Mouse (Mus musculus) neutrophil, adult 83 days (primary cell): Measurements from ENCODE around the gene Map2k1. TPM values are rescaled to one million over a fixed set of nuclear protein-coding genes. Genes with fewer than 3 reads are reported as not detected.

Experiments used
- total RNA-seq, 2 experiments: library from RNA; stranded (reverse); gene quantifications; one replicate each; pipeline ENCODE4 v1.2.4; 2023

The Map2k1 gene
- 10 to 100 TPM; 81.2 to 87.0 TPM for total RNA-seq

GRCm38 (mm10) chr9:64253021-64253904 is at the start of gene Map2k1:
Gene Map2k1, minus strand, starts transcription at chr9:64253631.

DNA sequence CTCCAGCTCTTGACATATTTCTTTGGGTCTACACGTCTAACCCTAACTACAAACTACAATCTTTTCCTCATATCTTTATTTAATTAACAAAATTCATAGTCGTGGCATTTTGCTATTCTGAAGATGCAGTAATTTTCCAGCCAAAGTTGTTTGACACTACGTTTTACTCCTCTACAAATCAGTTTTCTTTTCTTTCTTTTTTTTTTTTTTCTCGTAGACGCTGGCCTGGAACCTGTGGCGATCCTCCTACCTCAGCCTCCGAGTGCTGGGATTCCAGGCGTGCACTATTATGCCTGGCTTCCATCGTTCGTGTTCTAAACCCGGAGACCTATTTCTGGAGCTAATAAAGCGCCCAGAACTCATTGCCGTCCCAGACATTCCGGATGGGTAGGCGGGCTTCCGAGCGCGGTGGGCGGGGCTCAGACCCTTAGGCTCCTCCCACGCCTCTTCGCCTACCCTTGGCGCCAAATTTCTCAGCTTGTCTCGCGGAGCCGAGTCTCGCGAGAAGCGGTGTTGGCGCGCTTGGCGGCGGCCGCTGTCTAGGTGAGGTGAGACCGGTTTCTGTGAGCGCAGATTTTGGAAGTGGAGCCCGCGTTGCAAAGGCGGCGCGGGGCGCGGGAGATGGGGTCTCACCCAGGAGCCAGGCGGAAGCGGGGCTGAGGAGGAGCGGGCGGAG is 27.8 kb upstream of the Map2k1 start, which contains the start of gene Tipin:
Tipin (plus strand) TSS at position 477 of the 676 bp plus-strand sequence.

GRCm38 (mm10) chr9:64234768-64235435 is 18.5 kb downstream of the Map2k1 start, which contains the start of gene Uchl4:
Gene Uchl4, plus strand, starts transcription at chr9:64235201.

DNA sequence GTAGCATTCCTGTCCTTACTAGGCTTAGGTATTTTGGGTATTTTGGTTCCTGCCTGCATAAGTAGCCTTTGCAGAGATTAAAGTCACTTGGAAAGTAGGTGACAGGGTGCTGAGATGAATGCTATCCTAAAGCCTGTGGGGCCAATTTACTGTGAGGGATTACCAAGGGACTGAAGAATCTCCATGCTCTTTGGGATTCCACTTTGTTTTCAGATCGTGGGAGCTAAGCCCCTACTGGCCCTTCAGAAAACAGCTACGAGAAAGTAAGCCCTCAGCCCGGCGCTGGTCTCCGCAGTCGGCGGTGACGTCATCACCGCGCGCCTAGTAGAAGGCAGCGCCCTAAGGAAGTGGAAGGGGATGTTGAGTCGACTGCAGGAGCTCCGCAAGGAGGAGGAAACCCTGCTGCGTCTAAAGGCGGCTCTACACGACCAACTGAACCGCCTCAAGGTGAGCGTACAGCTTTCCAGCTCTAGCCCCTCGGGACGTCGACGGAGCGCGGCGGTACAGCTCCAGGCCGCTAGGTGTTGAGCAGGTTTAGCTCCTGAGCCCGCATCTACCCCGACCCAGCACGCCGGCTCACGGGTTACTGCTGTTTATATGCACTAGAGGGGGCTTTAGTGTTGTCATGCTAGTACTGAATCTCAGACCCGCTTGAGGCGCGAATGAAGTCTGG is 74.3 kb downstream of the Map2k1 start, which contains the start of gene Snapc5:
Snapc5 (plus strand) TSS at position 301 of the 673 bp plus-strand sequence.

DNA sequence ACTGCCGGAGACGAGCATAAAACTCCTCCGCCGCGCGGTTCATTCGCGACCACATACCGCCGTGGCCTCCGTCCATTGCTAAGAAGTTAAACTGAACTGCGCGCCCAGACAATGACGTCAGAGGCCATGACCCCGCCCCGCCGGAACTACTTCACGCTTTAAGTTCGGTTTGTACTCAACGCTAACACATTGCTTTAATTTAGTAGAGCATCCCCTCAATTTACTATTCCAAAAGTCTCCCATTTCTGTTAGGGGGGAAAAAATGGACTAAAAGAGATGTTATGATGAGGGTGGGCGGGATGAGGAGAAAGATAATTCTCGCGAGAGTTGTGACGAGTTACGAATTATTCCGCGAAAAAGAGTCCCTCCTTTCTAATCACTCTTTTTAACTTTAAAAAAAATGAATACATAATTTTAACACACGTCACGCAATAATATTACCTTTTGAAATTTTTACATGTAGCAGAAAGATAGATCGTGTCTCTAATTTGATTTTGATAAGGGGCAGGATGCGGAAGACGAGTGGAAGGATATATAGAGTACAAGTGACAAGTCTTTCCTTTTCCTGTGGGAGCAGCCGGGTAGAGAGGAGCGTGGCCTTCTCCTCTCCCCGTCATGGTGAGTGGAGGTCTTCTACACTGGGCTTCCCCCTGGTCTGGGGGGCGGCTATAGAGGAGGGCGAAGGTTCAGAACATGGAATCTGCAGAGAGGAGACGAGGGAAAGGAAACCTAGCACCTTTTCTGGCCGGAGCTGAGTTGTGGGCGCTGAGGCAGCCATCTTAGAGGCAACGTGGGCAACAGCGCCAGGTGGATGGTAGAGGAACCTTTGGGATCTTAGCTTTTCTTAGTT is 80.4 kb downstream of the Map2k1 start, which contains the start of the genes Zwilch and Rpl4:
Zwilch (minus strand) TSS at position 289 of the 850 bp plus-strand sequence.
Rpl4 (plus strand) TSS at position 560 of the 850 bp plus-strand sequence.

Other genes starting within 250 kb of the Map2k1 start
- 1 to 10 TPM in 1 of 2 experiments, under 1 TPM in 1; 0.93 to 1.1 TPM for gene Smad6, start 231.6 kb downstream of the Map2k1 start, total RNA-seq
- not detected for gene Lctl, start 136.5 kb downstream of the Map2k1 start, total RNA-seq
- gene Zwilch, start 80.5 kb downstream of the Map2k1 start, total RNA-seq: 10 to 100 TPM; 18.5 to 28.1 TPM
- gene Rpl4, start 80.3 kb downstream of the Map2k1 start, total RNA-seq: 100 to 1,000 TPM; 698 to 762 TPM
- gene Snapc5, start 74.4 kb downstream of the Map2k1 start, total RNA-seq: 10 to 100 TPM; 27.2 to 31.5 TPM
- 1 to 10 TPM in 1 of 2 experiments, under 1 TPM in 1; 0.66 to 1.2 TPM for gene Uchl4, start 18.4 kb downstream of the Map2k1 start, total RNA-seq
- 10 to 100 TPM; 35.4 to 56.6 TPM for gene Tipin, start 27.9 kb upstream of the Map2k1 start, total RNA-seq
- 10 to 100 TPM; 12.1 to 15.1 TPM for gene Dis3l, start 87.7 kb upstream of the Map2k1 start, total RNA-seq
- under 1 TPM in 1 of 2 experiments, not detected in 1; 0.07 TPM for gene Megf11, start 132.0 kb upstream of the Map2k1 start, total RNA-seq